ENCODE assay signal across 8 mouse cellular contexts in genomic region chr4:133050837-133051549, GRCm38 (mm10). TPM values are rescaled to one million over a fixed set of nuclear protein-coding genes. Genes with fewer than 3 reads are reported as not detected.
A peak's percentile ranks its signal among the peaks of the same experiment; 100 is the strongest.
DNase-seq lines count a peak whose midpoint lies in the region; ATAC-seq and TF ChIP-seq lines count a peak whose summit lies in the region.

No protein-coding gene starts in this region.

- no peak for ATAC-seq in limb, embryonic 14.5 days (ENCODE audit: low FRiP score, low read depth)

- intact Hi-C loops in heart, postnatal 25 days (cut with DNase I): no loop called here

- no peak for TF ChIP-seq POLR2A in limb, embryonic 14.5 days (IDR thresholded peaks at IDR 0.05; ENCODE audit: borderline replicate concordance, extremely low read depth, insufficient read depth, insufficient read length)

- peak overlapping the region; percentile 45; the same call in 1 of the 2 replicates for H3K9ac ChIP-seq in limb, embryonic 14.5 days (ENCODE audit: low read depth, low read length, severe bottlenecking)

- no peaks in the 10 kb centered on the region for H3K9me3 ChIP-seq in limb, embryonic 14.5 days (ENCODE audit: control insufficient read depth, low read length)

- H3K27ac ChIP-seq in limb, embryonic 14.5 days (replicated peaks; ENCODE audit: low read depth, low read length): peak overlapping the region; percentile 78; the same call in 1 of the 2 replicates

- DNase-seq in heart, adult 11 months: peak; percentile 93
- no peak for DNase-seq in heart, postnatal 25 days (ENCODE audit: low spot score)
- DNase-seq in thymus, postnatal 0 days (ENCODE audit: low spot score): peak; percentile 48
- DNase-seq in thymus, postnatal 36 days: no peak
- DNase-seq in limb, embryonic 14.5 days (ENCODE audit: low spot score): no peak
- no peak for DNase-seq in adipocyte (ENCODE audit: low spot score)
- no peak for DNase-seq in thymus, postnatal 14 days
- DNase-seq in layer of hippocampus, postnatal 14 days (ENCODE audit: low spot score in 2 of 2): no peak

- peak overlapping the region; percentile 37 for H3K4me2 ChIP-seq in limb, embryonic 14.5 days (replicated peaks; ENCODE audit: low read depth, low read length, severe bottlenecking)

- no peak overlapping the region for H3K4me3 ChIP-seq in limb, embryonic 14.5 days (replicated peaks; ENCODE audit: low read length)

- no peaks in the 10 kb centered on the region for H3K27me3 ChIP-seq in limb, embryonic 14.5 days (ENCODE audit: control insufficient read depth, insufficient read depth, low read length)

- peaks cover 19% of the 10 kb centered on the region for H3K36me3 ChIP-seq in limb, embryonic 14.5 days (ENCODE audit: control insufficient read depth, insufficient read depth, low read length)

- H3K4me1 ChIP-seq in limb, embryonic 14.5 days (ENCODE audit: control insufficient read depth, insufficient read depth, low read length): peaks cover 96% of the 10 kb centered on the region

- WGBS in limb, embryonic 14.5 days: 88% methylated on average over 6 of the region's 6 CpGs

RNA-seq across cellular contexts. Expression of gene Ahdc1, which starts 39.9 kb away (rescaled TPM):
- 10 to 100 TPM; 43.2 to 50.4 TPM for total RNA-seq in heart, postnatal 25 days (2021)
- 5.3 and 8.0 TPM in 2 replicates for polyA plus RNA-seq in thymus, postnatal 0 days (2015; fragmentation: Nextera tagmentation; extraction: Ambion mirVana)
- polyA plus RNA-seq in limb, embryonic 14.5 days (2012; rRNA removed): 29.6 and 41.0 TPM in 2 replicates
- 12.9 and 15.6 TPM in 2 replicates for polyA plus RNA-seq in limb, embryonic 14.5 days (2014; fragmentation: Nextera tagmentation; extraction: Ambion mirVana)
- total RNA-seq in layer of hippocampus, postnatal 14 days (2021): 10 to 100 TPM; 88.6 to 96.3 TPM

Comparison
In these comparisons a context has a peak if more than half of its experiments do, and no peak if none do; other contexts are left out.
1. DNase-seq: peak in heart, adult 11 months (single experiment) and thymus, postnatal 0 days (single experiment); none in heart, postnatal 25 days (single experiment), thymus, postnatal 36 days (0 of 2), limb, embryonic 14.5 days (single experiment), adipocyte (single experiment), thymus, postnatal 14 days (single experiment) and layer of hippocampus, postnatal 14 days (0 of 2).